Mouse (Mus musculus): ENCODE data around the gene Peg3. TPM values are rescaled to one million over a fixed set of nuclear protein-coding genes. Genes with fewer than 3 reads are reported as not detected.

Gene Peg3
- polyA plus RNA-seq, 1 experiment from 2014 or later, result 75.5 TPM

- Histone ChIP-seq H3K4me3 (no peak overlapping the region), H3K27me3 (ENCODE audit: insufficient read depth, poor library complexity, severe bottlenecking) (no peaks in the 10 kb centered on the region), H3K36me3 (no peaks in the 10 kb centered on the region), H3K4me1 (replicated peaks) (no peaks in the 10 kb centered on the region), H3K27ac (no peak overlapping the region), H3K9me3 (no peaks in the 10 kb centered on the region)
- 80% methylated on average over 10 of the region's 10 CpGs for WGBS
- DNase-seq (ENCODE audit: low spot score), result no peak
Observed at GRCm38 (mm10) chr7:6744281-6744904, 14.2 kb upstream of the Peg3 start.

DNA sequence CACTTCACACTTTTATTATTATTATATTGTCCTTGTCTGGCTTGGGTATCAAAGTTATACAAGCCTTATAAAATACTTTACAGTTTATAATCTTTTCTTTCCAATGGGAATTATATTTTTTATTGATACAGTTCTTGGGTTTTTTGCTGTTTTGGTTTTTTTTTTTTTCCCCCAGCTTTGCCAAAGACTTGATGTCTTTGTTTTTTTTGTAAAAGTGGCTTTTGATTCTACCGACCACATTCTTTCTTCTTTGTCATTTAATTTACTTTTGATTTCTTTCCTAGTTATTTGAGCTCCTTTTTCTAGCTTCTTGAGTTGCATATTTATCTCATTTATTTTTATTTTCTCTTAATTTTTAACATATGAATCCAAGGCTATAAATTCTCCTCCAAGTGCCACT, 5.8 kb upstream of the Peg3 start:
- Histone ChIP-seq H3K36me3 (no peaks in the 10 kb centered on the region), H3K27me3 (ENCODE audit: insufficient read depth, poor library complexity, severe bottlenecking) (no peaks in the 10 kb centered on the region), H3K4me1 (replicated peaks) (peaks cover 7% of the 10 kb centered on the region; the same call in 1 of the 2 replicates), H3K27ac (no peak overlapping the region), H3K9me3 (no peaks in the 10 kb centered on the region), H3K4me3 (no peak overlapping the region)
- DNase-seq (ENCODE audit: low spot score), result no peak
- WGBS, result 80% methylated on average over 1 of the region's 1 CpGs

GRCm38 (mm10) chr7:6731930-6732329, 1.7 kb upstream of the Peg3 start:
- Histone ChIP-seq H3K27me3 (ENCODE audit: insufficient read depth, poor library complexity, severe bottlenecking) (no peaks in the 10 kb centered on the region), H3K4me1 (replicated peaks) (peaks cover 7% of the 10 kb centered on the region; the same call in 1 of the 2 replicates), H3K27ac (peak overlapping the region; percentile 90; the same call in 1 of the 2 replicates), H3K4me3 (peak overlapping the region; percentile 62), H3K9me3 (peaks cover 41% of the 10 kb centered on the region), H3K36me3 (no peaks in the 10 kb centered on the region)
- no peak for DNase-seq (ENCODE audit: low spot score)
- WGBS, result 53% methylated on average over 4 of the region's 4 CpGs

DNA sequence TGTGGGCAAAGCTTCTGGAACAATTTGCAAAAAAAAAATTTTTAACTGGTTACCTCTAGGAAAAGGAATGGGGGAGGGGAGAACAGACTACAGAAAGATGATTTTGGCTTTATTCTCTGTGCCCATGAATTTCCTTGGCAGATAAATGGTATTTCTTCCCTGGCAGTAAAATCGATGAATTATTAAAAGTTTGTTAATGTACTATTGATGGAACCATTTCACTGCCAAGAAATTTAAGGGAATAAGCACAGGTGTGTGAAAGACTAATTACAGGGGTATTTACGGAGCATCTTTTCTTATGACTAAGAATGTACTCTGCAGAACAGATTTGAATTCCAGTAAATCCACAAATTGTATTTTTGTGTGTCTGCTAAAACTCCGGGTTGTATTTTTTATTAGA, 1.1 kb upstream of the Peg3 start:
- H3K4me3 ChIP-seq, result peak overlapping the region; percentile 62
- peaks cover 7% of the 10 kb centered on the region; the same call in 1 of the 2 replicates for H3K4me1 ChIP-seq (replicated peaks)
- no peak for DNase-seq (ENCODE audit: low spot score)
- no peaks in the 10 kb centered on the region for H3K36me3 ChIP-seq
- peaks cover 42% of the 10 kb centered on the region for H3K9me3 ChIP-seq
- 41% methylated on average over 3 of the region's 3 CpGs for WGBS
- no peaks in the 10 kb centered on the region for H3K27me3 ChIP-seq (ENCODE audit: insufficient read depth, poor library complexity, severe bottlenecking)
- H3K27ac ChIP-seq, result peak overlapping the region; percentile 90; the same call in 1 of the 2 replicates

GRCm38 (mm10) chr7:6730801-6731200, 570 bp upstream of the Peg3 start:
- no peaks in the 10 kb centered on the region for H3K36me3 ChIP-seq
- H3K9me3 ChIP-seq, result peaks cover 42% of the 10 kb centered on the region
- H3K27me3 ChIP-seq (ENCODE audit: insufficient read depth, poor library complexity, severe bottlenecking), result no peaks in the 10 kb centered on the region
- peak; percentile 57 for DNase-seq (ENCODE audit: low spot score)
- H3K4me1 ChIP-seq (replicated peaks), result peaks cover 7% of the 10 kb centered on the region; the same call in 1 of the 2 replicates
- WGBS, result 44% methylated on average over 15 of the region's 15 CpGs
- peak overlapping the region; percentile 62 for H3K4me3 ChIP-seq
- peak overlapping the region; percentile 90 for H3K27ac ChIP-seq

GRCm38 (mm10) chr7:6729061-6729817, 992 bp downstream of the Peg3 start:
- WGBS, result 47% methylated on average over 37 of the region's 37 CpGs
- no peaks in the 10 kb centered on the region for H3K27me3 ChIP-seq (ENCODE audit: insufficient read depth, poor library complexity, severe bottlenecking)
- peaks cover 7% of the 10 kb centered on the region; the same call in 1 of the 2 replicates for H3K4me1 ChIP-seq (replicated peaks)
- peaks cover 13% of the 10 kb centered on the region for H3K36me3 ChIP-seq
- peak; percentile 94 for DNase-seq (ENCODE audit: low spot score)
- peak overlapping the region; percentile 90 for H3K27ac ChIP-seq
- H3K9me3 ChIP-seq, result peaks cover 42% of the 10 kb centered on the region
- H3K4me3 ChIP-seq, result peak overlapping the region; percentile 62

DNA sequence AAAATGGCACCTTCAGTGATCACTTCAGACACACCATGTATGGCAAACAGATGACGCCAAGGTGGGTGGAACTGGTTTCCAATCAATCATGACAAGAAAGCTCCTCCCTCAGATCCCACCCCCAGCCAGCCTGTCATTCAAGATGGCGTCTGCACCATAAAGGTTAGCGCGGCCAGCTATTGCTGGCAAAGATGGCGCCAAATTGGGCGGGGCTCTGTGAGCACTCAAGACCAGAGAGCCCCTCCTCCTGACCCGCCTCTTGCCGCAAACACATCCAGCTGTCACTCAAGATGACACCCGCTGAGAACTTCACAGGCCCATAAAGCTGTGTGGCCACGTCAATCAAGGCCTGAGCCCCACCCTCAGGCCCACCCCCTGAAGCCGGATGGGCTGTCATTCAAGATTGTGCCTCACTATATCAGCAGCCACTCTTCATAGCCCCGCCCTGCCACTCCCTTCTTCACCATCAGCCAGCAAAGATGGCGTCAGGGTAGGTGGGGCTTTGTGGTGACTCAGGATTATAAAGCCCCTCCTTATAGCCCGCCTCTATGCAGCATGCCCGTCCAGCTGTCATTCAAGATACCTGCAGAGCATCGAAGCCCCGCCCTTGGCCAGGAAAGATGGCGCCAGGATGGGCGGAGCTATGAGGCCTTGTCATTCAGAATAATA, 1.8 kb downstream of the Peg3 start:
- WGBS, result 45% methylated on average over 19 of the region's 19 CpGs
- peaks cover 7% of the 10 kb centered on the region; the same call in 1 of the 2 replicates for H3K4me1 ChIP-seq (replicated peaks)
- peaks cover 21% of the 10 kb centered on the region for H3K36me3 ChIP-seq
- H3K4me3 ChIP-seq, result peak overlapping the region; percentile 62
- peak; percentile 91 for DNase-seq (ENCODE audit: low spot score)
- H3K27me3 ChIP-seq (ENCODE audit: insufficient read depth, poor library complexity, severe bottlenecking), result no peaks in the 10 kb centered on the region
- peaks cover 42% of the 10 kb centered on the region for H3K9me3 ChIP-seq
- peak overlapping the region; percentile 90 for H3K27ac ChIP-seq

DNA sequence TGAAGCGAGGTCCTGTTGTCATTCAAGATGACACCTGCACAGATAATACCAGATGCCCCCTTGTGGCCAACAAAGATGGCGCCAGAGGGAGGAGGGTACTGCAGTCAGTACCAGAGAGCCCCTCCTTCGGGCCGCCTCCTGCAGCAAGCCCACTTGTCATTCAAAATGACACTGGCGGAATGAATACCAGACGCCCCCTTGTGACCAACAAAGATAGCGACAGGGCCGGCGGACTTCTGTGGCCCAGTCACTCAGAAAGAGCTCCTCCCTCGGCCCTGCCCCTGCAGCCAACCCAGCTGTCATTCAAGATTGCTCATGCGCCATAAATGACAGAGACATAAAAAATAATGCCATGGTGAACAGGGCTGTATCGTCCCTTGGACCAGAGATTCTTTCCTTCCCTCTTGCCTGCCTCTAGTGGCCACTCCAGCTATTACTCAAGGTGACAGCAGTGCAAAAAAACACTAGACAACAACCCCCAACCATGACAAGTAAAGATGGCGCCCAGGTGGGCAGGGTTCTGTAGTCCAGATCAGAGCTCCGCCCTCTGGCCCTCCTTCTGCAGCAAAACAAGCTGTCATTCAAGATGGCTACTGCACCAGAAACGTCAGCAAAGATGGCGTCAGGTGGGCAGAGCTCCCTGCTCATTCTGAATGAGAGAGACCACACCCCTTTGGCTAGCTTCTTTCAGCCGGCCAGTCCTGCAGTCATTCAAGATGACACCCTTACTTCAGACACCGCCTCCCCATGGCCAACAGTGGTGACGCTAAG, 2.7 kb downstream of the Peg3 start:
- peak; percentile 82 for DNase-seq (ENCODE audit: low spot score)
- Histone ChIP-seq H3K36me3 (peaks cover 28% of the 10 kb centered on the region), H3K4me1 (replicated peaks) (peaks cover 7% of the 10 kb centered on the region; the same call in 1 of the 2 replicates), H3K27me3 (ENCODE audit: insufficient read depth, poor library complexity, severe bottlenecking) (no peaks in the 10 kb centered on the region), H3K4me3 (peak overlapping the region; percentile 62), H3K9me3 (peaks cover 42% of the 10 kb centered on the region), H3K27ac (peak overlapping the region; percentile 90)
- 55% methylated on average over 19 of the region's 19 CpGs for WGBS

DNA sequence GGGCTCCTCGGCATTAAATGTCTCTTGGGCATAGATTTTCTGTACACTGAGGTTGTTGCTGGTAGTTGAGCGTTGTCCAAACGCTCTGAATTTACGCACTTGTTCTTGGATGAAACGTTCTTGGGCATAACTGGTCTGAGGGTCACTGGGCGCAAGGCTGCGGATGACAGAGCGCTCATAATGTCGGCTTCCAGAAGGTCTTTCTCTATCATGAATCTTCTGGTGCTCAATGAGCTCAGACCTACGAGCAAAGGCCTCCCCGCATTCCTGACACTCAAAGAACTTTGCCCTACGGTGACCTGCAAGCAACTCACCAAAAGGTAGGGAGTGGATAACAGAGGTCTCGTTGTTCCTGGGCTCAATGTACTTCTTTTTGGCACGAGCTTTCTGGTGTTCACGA, 20.8 kb downstream of the Peg3 start:
- WGBS, result 92% methylated on average over 15 of the region's 15 CpGs
- H3K36me3 ChIP-seq, result peaks cover 89% of the 10 kb centered on the region

GRCm38 (mm10) chr7:6708451-6709180, 21.6 kb downstream of the Peg3 start:
- H3K4me1 ChIP-seq (replicated peaks), result no peaks in the 10 kb centered on the region
- H3K4me3 ChIP-seq, result no peak overlapping the region
- H3K36me3 ChIP-seq, result peaks cover 89% of the 10 kb centered on the region
- 89% methylated on average over 17 of the region's 17 CpGs for WGBS
- no peak overlapping the region for H3K27ac ChIP-seq
- peaks cover 12% of the 10 kb centered on the region; the same call in 1 of the 2 replicates for H3K9me3 ChIP-seq
- no peaks in the 10 kb centered on the region for H3K27me3 ChIP-seq (ENCODE audit: insufficient read depth, poor library complexity, severe bottlenecking)
- no peak for DNase-seq (ENCODE audit: low spot score)

More for the DNA sequence above, 20.8 kb downstream of the Peg3 start:
- Histone ChIP-seq H3K27me3 (ENCODE audit: insufficient read depth, poor library complexity, severe bottlenecking) (no peaks in the 10 kb centered on the region), H3K9me3 (peaks cover 12% of the 10 kb centered on the region; the same call in 1 of the 2 replicates), H3K4me1 (replicated peaks) (no peaks in the 10 kb centered on the region), H3K27ac (no peak overlapping the region), H3K4me3 (no peak overlapping the region)
- no peak for DNase-seq (ENCODE audit: low spot score)

GRCm38 (mm10) chr7:6707416-6708015, 22.7 kb downstream of the Peg3 start:
- H3K9me3 ChIP-seq, result peaks cover 12% of the 10 kb centered on the region; the same call in 1 of the 2 replicates
- H3K36me3 ChIP-seq, result peaks cover 78% of the 10 kb centered on the region
- H3K27me3 ChIP-seq (ENCODE audit: insufficient read depth, poor library complexity, severe bottlenecking), result no peaks in the 10 kb centered on the region
- H3K27ac ChIP-seq, result no peak overlapping the region
- no peak overlapping the region for H3K4me3 ChIP-seq
- WGBS, result 95% methylated on average over 23 of the region's 23 CpGs
- DNase-seq (ENCODE audit: low spot score), result no peak
- no peaks in the 10 kb centered on the region for H3K4me1 ChIP-seq (replicated peaks)

All from hindbrain, embryonic 10.5 days (tissue).